Mouse (Mus musculus) urinary bladder, postnatal 4 days (tissue): ENCODE measurements around the gene Tinagl1.

Source experiments
- DNase-seq, 2 experiments: peaks; one replicate each; pipeline ENCODE4 v3.0.0; 2021 to 2022; ENCODE audit warnings: low spot score in 2 of 2

Tinagl1 gene

DNA sequence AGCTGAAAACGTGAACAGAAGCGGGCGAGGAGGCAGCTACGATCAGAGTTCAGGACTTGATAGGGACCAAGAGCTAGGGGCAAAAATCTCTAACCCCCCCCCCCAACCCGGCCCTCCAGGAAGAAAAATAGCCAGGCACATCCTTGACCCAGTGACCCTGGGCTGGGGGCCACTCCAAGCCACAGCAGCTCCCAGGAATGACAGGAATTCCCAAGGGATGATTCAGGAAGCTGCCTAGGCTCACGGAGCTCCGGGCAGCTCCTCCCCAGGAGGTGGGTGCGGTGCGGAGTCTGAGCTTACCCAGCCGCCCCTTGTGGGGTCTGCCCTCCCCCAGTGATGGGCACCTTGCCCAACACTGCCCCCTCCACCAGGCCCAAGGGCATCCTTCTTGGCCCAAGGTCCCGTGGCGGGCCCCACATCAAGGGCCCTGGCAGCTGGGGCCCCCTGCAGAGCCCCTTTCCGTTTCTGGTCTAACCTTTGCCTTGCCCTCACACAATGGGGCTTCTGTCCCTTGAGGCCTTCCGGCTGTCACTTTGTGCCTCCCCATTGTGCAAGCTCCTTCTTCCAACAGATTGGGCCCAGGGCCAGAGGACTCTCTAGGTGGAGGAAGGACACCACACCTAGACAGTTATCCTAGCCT is at the start of gene Tinagl1:
Gene Tinagl1 (minus strand): TSS at position 51 of the 640 bp plus-strand sequence.
- peak in 1 of 2 experiments; percentile 42 for DNase-seq

DNA sequence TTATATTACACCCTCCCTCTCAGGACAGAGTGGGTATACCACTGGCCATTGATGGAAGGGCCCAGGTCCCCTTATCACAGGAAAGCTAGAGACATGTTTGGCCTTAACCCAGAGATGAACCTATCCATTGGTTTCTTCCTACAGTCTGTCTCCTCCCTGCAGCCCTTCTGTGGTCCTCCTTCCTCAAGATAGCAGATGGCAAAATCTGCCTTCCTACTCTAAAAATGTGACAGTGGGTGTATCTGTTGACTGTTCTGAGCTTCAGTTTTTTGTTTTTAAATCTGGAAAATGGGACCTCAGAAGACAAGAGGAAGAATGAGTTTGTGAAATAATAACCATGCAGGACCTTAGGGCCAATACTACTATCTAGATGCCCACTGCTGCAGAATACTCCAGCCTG is 49.1 kb upstream of the Tinagl1 start:
- no peak for DNase-seq

DNA sequence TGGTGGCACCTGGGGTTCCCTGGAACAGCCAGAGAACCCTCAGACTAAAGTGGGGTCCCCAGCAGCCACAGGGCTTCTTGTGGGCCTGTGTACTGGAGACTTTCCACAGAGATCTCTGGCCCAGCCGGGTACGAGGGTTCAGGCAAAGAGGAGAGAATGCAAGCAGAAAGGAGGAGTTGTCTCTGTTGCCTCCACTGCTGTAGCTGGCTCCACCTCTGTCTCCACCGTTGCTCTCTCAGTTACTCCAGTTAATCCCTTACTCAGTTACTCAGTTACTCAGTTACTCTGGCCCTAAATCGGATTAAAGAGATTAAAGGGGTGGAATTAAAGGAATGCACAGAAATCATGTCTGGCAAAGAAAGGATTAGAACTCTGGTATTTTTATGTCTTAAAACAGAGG is 47.3 kb upstream of the Tinagl1 start, which contains the start of gene Gm853:
Gene Gm853 (minus strand): TSS at position 223 of the 400 bp plus-strand sequence.
- DNase-seq, result no peak

DNA sequence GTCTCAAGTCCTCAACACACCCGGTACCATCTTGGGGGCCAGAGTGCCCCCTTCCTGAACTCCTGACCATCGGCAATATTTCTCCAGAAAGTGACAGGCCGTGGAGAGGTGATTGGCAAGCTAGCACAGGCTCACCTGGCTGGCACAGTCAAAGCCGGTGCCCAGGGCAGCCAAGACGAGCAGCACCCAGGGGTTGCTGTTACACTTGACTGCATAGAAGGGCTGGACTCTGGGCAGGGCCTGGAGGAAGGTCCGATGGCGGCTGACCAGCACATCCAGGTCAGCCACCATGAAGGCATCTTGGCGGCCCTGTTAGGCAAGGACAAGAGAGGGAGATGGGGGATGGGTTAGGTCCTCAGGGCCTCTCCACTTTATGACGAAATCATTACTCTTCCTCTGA is 45.3 kb upstream of the Tinagl1 start:
- no peak for DNase-seq

DNA sequence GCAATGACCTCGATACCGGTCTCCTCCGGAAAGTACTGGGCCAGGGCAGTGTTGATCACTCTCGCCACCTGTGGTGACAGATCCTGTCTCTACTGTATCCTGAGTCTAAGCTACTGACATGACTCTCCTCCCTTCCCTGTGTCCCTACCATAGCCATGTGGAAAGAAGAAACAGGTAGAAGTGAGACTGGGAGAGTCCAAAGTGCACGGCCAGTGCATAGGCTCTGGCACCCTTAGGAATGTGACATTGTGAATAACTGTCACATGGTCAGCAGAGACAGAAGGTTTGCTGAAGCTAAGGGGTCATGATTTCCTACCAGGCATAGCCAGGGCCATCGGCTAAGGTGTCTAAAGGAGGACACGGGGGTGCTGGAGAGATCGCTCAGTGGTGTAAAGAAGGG is 40.5 kb upstream of the Tinagl1 start:
- DNase-seq, result no peak

DNA sequence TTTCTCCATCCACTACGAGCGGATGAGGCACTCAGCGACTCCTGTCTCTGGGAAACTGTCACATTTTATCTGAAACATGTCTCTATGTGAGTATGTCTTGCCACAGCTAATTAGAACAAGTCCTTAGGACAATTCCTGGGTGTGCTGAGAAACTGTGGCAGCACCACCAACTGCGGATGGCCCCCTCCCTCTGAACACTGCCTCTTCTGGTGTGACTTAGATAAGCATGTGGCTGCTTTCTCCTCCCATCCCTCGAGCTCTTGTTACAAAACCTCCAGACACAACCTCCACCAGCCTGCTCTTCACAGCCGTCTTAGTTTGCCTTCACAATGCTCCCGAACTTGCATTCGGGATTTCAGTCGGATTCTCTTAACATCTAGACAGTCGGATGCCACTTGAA is 38.9 kb upstream of the Tinagl1 start:
- DNase-seq, result no peak

DNA sequence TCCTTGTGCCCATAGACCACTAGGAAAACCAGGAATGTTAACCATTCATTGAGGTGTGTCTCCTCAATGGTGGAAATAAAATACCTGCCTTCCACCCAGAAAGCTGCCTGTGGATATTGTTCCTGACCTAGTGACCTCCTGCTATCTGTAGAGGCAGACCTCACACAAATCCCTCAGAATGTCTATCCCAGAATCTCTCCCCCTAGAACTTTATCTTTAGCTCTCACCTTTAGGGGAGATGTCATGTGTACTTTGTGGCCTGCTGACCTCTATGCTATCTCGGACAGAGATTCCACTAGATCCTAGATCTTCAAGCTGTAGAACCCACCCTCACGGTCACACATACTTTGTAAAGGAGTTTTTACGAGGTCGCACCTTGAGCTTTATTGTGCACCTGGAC is 38.3 kb upstream of the Tinagl1 start:
- no peak for DNase-seq

DNA sequence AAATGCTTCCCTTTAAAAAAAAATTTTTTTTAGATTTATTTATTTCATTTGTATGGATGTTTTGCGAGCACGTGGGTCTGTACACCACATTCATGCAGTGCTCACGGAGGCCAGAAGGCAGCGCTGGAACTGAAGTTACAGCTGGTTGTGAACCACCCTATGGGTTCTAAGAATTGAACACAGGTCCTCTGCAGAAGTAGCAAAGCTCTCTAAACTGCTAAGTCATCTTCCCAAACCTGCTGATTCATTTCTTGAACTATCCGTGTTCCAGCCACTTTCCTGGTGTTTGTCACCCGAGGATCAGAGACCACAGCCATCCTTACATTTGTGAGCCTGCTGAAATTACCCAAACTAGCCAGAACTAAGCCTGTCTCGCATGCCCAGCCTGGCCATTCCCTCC is 37.5 kb upstream of the Tinagl1 start:
- no peak for DNase-seq

DNA sequence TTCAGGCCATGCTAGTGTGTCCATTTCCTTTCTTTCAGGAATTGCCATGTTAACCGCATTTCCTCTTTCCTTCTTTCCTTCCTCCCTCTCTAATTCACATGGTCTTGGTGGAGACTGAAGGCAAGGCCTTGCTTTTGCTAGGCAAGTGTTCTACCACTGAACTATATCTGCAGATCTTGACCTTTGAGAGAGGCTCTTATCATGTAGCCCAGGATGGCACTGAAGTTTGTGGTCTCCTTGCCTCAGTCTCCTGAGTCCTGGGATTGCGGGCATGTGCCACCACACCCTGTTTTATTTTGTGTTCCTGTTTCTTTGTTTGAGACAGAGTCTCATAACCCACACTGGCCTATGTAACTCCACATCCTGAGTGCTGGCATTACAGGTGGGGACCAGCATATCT is 36.9 kb upstream of the Tinagl1 start:
- DNase-seq, result no peak

DNA sequence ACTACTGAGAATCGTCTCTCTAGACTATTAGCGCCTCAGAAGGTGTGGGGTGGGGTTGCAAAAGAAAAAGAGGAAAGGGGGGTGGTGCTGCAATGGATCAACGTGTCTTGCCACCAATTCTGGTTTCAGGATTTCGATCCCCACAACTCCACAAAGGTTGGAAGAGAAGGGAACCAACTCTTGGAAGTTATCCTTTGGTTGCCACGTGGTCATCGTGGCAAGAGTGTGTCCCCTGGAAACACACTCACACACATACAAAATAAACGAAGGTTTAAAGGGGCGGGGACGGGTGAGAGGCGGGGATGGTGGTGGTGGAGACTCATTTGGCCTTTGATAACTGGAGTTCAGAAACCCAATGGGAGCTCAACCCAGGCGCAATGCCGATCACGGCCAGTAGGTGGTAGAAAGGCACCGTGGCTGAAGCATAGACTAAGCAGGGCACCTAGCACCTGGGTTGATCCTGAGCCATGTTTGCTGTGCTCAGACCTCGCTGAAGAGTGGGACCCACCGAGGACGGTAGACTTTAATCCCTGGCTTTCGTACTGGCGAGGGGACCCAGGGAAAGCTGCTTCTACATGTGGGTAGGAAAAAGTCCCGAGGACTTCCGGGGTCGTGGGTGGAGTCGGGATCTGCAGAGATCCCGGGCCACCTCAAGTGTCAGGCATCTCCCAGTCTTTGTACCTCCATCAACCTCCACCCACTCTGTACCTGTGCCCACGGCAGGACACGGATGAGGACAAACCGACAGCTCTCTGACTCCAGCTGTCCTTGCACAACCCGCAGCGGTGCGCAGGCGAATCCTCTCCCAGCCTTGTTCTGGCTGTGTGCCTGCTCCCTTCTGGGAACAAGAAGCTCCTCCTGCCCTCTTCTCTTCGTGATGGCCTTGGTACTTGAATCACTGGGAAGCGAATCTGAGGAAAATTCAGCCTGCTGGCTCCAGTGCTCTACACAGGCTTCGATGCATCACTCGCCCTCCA is 24.1 kb upstream of the Tinagl1 start:
- peak; percentile 73 to 91 for DNase-seq

DNA sequence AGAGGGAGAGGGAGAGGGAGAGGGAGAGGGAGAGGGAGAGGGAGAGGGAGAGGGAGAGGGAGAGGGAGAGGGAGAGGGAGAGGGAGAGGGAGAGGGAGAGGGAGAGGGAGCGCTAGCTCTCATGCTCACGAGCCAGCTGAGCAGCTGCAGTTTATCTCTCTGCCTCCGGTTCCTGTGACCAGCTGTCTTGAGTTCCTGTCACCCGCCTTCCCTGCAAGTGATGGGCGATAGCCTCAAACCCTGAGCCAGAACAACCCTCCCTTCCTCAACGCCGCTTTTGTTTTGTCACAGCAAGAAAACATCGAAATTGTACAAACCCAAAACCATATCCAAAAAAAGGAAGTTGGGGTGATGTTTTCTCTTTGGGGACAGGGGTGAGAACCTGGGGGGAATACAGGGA is 21.6 kb upstream of the Tinagl1 start:
- DNase-seq, result no peak

DNA sequence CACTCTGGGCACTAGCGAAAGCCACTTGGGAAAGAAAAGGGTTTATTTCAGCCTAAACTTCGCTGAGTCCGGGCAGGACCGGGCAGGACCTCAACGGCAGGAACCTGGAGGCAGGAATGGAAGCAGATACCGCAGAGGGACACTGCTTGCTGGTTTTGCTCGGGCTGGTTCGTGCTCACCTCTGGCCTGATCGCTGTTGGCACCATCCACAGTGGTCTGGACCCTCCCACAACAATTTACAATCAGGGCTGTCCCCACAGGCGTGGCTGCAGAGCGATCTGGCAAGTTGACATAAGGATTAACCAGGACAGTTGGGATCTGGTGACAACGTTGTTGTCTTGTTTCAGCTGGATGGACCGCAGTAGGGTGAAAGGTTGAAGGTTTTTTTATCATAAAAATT is 21.0 kb upstream of the Tinagl1 start:
- no peak for DNase-seq

DNA sequence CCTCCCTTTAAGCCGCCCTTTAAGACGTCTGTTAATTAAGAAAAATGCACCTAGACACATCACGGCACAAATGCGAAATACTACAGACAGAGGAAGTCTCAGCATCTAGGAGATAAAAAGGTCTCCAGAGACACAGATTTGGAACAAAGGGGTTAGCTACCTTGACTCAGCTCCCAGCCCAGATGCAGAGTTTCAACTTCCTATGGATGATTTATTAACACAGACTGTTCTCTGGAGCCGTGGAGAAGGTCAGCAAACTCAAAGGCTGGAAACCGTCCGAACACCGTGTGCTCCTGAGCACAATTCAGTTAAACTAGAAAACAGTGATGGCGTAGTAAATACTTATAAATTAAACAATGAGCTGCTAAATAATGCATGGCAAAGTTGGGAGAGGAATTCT is 17.3 kb upstream of the Tinagl1 start:
- no peak for DNase-seq

DNA sequence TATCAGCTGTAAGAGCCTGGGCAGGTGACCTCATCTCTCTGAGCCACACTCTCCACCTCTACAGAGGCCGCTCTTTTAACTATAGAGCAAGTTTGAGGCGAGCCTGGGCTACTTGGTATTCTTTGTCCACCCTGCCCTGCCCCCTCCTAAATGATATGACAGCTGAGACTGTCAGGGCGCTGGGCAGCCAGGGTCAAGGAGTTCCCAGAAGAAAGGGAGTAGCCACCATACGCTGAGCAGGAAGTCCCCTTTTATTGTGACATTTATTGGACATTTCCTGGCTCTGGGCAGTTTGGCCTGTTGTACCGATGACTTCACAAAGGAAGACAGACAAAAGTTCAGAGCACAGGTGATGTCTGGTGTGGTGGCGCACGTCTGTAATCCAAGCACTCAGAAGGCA is 14.7 kb upstream of the Tinagl1 start:
- no peak for DNase-seq

DNA sequence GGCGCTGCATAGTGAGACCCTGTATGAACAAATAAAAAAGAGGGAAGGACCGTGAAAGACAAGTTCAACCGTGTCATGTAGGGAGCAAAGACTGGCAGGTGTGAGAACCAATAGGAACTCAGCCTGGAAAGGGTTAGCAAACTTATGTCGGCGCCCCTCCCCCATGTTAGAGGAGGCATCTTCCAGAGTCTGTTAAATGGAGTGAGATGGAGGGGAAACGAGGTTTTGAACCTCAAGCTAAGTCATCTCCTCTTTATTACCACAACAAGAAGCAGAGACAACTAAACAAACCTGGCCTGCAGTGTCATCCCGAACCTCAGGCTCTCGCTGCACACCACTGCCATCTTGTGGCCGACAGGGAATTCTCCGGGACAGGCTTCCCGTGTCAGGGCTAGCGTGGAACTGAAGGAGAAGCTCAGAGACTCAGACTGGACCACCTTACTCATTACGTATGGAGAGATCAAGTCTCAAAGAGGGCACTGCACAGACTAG is 13.9 kb upstream of the Tinagl1 start:
- peak; percentile 70 to 85 for DNase-seq

DNA sequence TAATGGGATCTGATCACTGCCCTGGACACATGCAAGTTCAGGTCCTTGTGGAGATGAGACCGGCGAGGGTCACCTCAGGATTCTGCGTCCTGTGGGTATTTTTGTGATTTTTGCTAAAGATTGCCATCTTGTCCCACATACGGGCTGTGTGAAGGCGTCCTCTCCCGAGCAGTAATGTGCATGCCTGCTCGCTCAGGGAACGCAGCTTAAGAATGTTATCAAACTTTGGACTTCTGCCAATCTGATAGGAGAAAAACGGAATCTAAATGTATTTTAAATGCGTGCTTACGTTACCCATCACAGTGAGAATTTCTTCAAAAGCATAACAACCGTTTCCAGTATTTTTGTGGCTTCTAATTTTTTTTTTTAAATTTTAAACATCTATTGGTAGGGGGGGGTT is 12.0 kb upstream of the Tinagl1 start:
- DNase-seq, result peak in 1 of 2 experiments; percentile 15

DNA sequence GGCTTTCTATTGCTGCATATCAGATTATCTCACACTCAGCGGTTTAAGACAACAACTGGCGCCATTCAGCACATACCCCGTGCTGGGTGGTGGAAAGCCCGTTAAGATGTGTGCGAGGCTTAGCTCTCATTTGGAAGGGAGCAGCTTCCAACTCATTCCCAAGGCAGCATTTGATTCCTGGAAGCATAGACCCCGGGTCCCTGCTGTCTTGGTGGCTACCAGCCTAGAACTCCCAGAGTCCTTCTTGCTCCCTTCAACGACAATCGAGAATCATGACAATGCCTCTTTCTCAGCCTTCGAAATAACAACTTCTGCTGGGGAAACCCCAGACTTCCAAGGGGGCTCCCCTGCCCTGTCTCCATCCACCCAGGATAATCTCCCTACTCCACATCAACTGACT is 11.5 kb upstream of the Tinagl1 start:
- no peak for DNase-seq

DNA sequence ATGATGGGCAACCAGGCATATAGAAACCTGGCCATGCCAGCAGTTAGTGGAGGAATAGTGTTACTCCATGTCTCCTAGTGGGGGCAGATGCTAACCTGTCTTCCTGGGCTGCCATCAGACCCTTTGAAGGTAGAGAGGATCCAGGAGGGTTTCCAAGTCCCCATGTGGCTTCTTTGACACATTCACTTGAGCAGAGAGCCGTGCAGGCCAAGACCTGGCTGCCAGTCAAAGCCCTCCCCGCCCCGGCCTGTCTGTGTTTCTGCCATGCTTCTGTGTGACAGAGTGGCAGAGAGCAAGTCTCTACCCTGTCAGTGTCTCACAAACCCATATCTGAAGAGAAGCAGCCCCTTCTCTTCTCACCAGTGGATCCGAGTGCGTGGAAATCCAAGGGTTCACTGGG is 9.0 kb upstream of the Tinagl1 start:
- DNase-seq, result no peak

DNA sequence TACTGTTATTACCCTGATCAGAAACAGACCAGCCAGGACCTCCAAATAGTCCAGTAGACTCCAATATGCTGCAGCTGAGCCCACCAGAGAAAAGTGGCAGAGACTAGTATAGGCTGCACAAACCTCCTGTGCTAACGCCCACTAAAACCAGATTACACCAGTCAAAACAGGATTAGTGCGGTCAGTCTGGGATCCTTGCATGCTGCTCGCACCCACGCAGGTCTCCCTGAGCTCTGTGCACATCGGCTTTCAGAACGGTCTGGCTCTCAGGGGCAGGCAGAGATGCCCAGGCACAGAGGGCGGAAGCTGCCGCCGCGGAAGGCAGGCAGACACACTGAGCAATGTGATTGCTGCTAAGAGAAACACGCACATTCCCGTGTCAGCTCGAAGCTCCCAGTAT is 8.1 kb upstream of the Tinagl1 start:
- DNase-seq, result no peak

DNA sequence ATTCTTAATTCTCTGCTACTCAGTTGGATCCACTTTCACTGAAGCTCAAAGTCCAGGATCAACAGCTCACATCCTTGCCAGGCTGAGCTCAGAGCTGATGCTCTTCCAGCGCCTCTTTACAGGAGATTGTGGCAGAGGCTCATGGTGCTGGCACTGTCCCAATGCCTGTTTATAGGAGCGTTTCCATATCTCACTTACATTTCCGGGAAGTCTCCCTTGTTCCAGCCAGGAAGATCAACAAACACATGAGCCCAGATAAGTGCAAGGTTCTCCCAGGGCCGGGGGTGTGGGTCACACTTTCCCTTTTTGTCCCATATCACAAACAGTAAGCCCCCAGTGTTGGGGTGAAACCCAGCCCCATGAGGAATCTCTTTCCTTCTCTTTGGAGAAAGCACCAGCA is 7.0 kb upstream of the Tinagl1 start:
- DNase-seq, result peak in 1 of 2 experiments; percentile 16

DNA sequence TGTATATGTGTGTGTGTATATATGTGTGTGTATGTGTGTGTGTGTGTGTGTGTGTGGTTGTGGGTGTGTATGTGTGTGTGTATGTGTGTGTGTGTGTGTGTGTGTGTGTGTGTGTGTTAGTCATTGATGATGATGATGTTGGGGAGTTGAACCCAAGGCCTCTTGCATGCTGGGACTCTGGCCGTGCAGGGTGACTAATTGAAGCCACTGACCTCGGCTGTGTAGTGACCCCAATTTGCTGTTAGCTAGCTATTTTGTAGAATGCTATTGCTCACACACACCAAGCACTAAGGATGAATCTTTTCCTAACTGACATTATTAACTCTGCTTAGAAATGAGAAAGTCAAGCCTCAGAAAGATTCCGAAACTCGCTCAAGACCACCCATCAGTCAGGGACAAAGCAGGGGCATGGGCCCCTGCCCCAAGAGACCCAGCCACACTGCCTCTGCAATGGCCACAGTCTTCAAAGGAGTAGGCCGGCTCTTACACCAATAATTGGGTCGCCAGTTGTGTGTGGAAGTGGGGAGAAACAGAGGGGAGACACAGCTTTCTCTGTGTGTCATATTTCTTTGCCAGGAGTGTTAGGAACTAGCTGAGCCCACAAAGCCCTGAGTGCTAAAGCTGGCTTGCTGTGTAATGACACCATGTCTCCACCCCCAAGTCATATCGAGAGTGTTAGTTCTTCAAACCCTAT is 6.1 kb upstream of the Tinagl1 start:
- peak in 1 of 2 experiments; percentile 12 for DNase-seq

DNA sequence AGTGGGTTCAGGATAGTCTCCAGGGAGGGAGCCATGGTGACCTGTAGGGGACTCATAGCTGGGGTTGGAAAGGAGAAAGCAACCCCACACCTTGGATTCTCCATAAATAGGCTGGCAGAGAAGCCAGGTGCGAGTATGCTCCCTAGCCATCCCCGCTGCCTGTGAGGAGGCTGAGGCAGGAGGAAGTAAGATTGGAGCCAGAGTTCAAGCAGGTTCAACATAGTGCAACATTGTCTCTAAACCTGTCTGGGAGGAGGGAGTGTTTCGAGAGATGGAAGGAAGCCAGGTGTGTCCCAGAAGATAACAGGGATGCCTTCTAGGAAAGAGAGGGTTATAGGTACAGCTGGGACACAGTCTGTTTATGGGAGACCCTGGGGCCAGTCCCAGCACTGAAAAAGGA is 5.0 kb upstream of the Tinagl1 start:
- DNase-seq, result peak in 1 of 2 experiments; percentile 12
